Mouse (Mus musculus) right cerebral cortex, postnatal 4 days (tissue): ENCODE data around the gene Olfr509.
"Not testable (repeated sequence)": the region's sequence is repeated elsewhere in the genome, so short reads cannot be mapped to it uniquely, and the experiment has no call there.

ENCODE experiments used
- DNase-seq: peaks from one replicate; pipeline ENCODE4 v3.0.0-alpha.2; 2022

Olfr509 gene

GRCm38 (mm10) chr7:108651806-108652205 lies at the start of gene Olfr509:
Olfr509 (minus strand) TSS chr7:108651906.
- no peak for DNase-seq

DNA sequence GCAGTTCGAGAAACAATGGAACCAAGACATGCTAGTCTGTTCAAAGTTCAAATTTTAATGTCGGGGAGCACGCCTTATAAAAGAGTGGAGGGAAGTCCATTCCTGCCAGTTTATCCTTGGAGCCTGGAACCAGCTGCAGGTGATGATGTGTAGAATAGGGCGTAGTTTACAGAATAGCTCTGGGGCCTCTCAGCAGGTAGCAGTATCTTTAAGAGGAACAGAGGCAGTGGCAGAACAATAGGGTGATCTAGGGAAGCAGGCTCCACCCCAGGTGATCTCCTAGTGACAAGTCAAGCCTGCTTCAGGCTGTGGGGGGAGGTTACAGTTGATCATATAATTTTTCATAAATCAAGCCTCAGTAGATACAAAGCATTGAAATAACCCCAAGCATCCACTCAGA lies 27.2 kb upstream of the Olfr509 start:
- no peak for DNase-seq

GRCm38 (mm10) chr7:108671058-108671457 lies 19.4 kb upstream of the Olfr509 start:
- DNase-seq = no peak

DNA sequence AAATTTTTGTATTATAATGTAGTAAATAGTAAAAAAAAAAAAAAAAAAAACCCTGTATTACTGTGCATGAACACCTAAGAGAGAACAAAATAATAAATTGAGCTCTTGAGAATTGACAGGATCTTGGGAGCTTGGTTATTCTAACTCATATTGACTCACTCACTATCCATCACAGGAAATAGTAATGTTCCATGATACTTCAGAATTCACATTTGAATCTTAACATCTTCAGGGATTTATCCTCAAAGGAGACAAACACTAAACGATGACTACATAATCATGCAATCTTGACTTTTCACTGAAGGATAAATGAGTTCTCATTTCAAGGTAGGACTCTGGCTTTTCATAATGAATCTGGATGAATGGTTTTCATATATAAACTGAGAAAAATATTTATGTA lies 14.4 kb upstream of the Olfr509 start, which contains the start of gene Olfr510:
Olfr510 (plus strand) TSS at position 301 of the 400 bp plus-strand sequence.
- DNase-seq = no peak

DNA sequence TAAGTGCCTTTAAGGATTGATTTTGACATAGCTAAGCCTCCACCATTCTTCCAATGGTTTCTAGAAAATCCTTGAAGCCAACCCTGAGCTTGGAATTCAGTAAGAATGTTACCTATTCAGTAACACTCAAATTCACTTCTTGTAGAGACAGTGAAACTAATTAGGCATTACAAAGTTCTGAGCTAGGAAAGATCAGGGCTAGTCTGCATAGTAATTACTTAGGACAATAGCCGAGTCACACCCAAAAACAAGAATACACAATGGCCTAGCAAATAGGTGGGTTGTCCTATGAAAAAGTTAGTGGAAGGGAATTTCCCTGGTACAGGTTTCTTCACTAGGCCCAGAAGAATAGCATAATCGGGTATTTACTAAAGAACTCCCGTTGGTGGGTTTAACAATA lies 10.7 kb upstream of the Olfr509 start:
- no peak for DNase-seq

GRCm38 (mm10) chr7:108629694-108630093 lies 22.0 kb downstream of the Olfr509 start, which contains the start of gene Olfr508:
Olfr508 (plus strand) TSS chr7:108629994.
- DNase-seq = no peak

GRCm38 (mm10) chr7:108621514-108621913 lies 30.2 kb downstream of the Olfr509 start, which contains the start of gene Olfr507:
Olfr507 (plus strand) TSS chr7:108621814.
- DNase-seq = no peak

DNA sequence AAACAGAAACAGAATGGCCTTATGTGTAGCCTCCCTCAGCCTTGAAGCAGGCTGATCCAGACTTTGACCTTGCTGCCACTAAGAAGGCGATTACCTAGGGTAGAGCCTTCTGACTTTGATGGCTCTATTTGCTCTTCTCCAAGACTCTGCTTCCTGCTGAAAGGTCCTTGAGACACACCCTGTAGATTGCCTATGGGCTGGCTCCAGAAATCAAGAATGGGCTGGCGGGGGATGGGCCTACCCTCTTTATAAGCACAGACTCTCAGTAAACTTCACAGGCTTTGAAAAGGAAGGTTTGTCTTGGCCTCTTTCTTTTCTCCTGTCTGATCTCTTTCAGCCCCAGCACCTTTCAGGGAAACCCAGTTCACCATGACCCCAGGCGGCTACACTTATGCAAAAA lies 34.9 kb downstream of the Olfr509 start:
- not testable (repeated sequence) for DNase-seq

- DNase-seq = no peak
Measured at GRCm38 (mm10) chr7:108614110-108614509, 37.6 kb downstream of the Olfr509 start.

- DNase-seq = no peak
Measured at GRCm38 (mm10) chr7:108610487-108610886, 41.2 kb downstream of the Olfr509 start, which contains the start of gene Olfr506. Olfr506 (plus strand) TSS chr7:108610787.

DNA sequence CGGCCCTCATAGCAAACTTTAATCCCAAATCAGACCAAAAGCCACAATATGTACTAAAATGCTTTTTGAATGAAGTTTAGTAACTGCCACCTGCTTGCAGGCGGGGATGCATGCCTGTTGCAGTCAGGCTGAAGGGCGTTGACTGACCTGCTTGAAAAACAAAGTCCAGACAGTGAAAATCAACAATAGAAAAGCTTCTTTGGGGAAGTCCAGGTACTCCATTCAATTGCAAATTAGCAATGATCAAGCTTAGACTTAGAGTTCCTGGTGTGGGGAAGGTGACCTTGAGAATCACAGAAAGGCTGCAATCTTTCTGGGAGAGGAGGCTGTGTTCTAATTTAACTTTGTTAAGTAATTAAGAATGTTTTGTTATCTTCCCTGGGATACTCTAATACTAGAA lies 49.8 kb downstream of the Olfr509 start:
- DNase-seq = not testable (repeated sequence)
